Mouse (Mus musculus) thymus, postnatal 0 days (tissue): ENCODE results near the gene Sertad3. TPM values are rescaled to one million over a fixed set of nuclear protein-coding genes. Genes with fewer than 3 reads are reported as not detected.

Source experiments
- polyA plus RNA-seq: library from polyadenylated mRNA; unstranded; fragments of >200 nt; fragmentation: Nextera tagmentation; extraction: Ambion mirVana; gene quantifications from 2 replicates; pipeline ENCODE4 v1.2.1, GENCODE M21; 2015

Sertad3 gene
- polyA plus RNA-seq, 1 experiment from 2014 or later = 29.0 TPM

Other genes starting within 250 kb of the Sertad3 start
- gene Itpkc, start 245.1 kb upstream of the Sertad3 start, polyA plus RNA-seq = 2.3 TPM in 2 replicates
- 15.8 and 15.9 TPM in 2 replicates for gene Coq8b, start 240.7 kb upstream of the Sertad3 start, polyA plus RNA-seq
- gene Numbl, start 215.3 kb upstream of the Sertad3 start, polyA plus RNA-seq = 3.2 and 3.5 TPM in 2 replicates
- gene Ltbp4, start 136.1 kb upstream of the Sertad3 start, polyA plus RNA-seq = 3.6 and 5.6 TPM in 2 replicates
- gene Shkbp1, start 117.7 kb upstream of the Sertad3 start, polyA plus RNA-seq = 45.1 and 46.3 TPM in 2 replicates
- 0.44 TPM in 1 of 2 replicates, not detected in the other for gene Gm20479, start 116.3 kb upstream of the Sertad3 start, polyA plus RNA-seq
- gene Sptbn4, start 26.1 kb upstream of the Sertad3 start, polyA plus RNA-seq = 0.09 and 0.10 TPM in 2 replicates
- gene Blvrb, start 25.8 kb upstream of the Sertad3 start, polyA plus RNA-seq = 26.0 and 27.6 TPM in 2 replicates
- 33.5 and 35.1 TPM in 2 replicates for gene Sertad1, start 13.1 kb downstream of the Sertad3 start, polyA plus RNA-seq
- 1.1 and 1.2 TPM in 2 replicates for gene Prx, start 25.6 kb downstream of the Sertad3 start, polyA plus RNA-seq
- 0.12 and 0.14 TPM in 2 replicates for gene Hipk4, start 49.5 kb downstream of the Sertad3 start, polyA plus RNA-seq
- 134 and 145 TPM in 2 replicates for gene Pld3, start 79.5 kb downstream of the Sertad3 start, polyA plus RNA-seq
- gene 2310022A10Rik, start 79.5 kb downstream of the Sertad3 start, polyA plus RNA-seq = 24.6 and 28.7 TPM in 2 replicates
- gene Akt2, start 117.8 kb downstream of the Sertad3 start, polyA plus RNA-seq = 73.2 and 75.3 TPM in 2 replicates
- not detected in 2 replicates for gene Ttc9b, start 180.1 kb downstream of the Sertad3 start, polyA plus RNA-seq
- gene Map3k10, start 200.8 kb downstream of the Sertad3 start, polyA plus RNA-seq = 5.2 and 7.2 TPM in 2 replicates
- gene Zfp607b, start 215.6 kb downstream of the Sertad3 start, polyA plus RNA-seq = 2.8 and 3.5 TPM in 2 replicates